Mouse (Mus musculus) lung, embryonic 14.5 days (tissue): ENCODE data around the gene Elf3. TPM values are rescaled to one million over a fixed set of nuclear protein-coding genes. Genes with fewer than 3 reads are reported as not detected.

Experiments used
- ATAC-seq: fragments of 200-750 bp; cut with Nextera tagmentation; 2 replicates; pipeline ENCODE4 v1.8.0; 2017; ENCODE audit warnings: mild to moderate bottlenecking, moderate TSS enrichment, moderate library complexity; ENCODE audit not compliant: insufficient read depth
- DNase-seq: peaks from one replicate; pipeline ENCODE4 v3.0.0-alpha.2; 2015
- H3K27ac ChIP-seq: fragments of 300-500 bp; sonication (generic); 2 replicates; pipeline ENCODE4 v1.5.1; 2014; ENCODE audit warnings: low read depth, mild to moderate bottlenecking, moderate library complexity
- H3K27me3 ChIP-seq: fragments of 300-500 bp; sonication (generic); 2 replicates; pipeline ENCODE4 v1.6.1; 2014; ENCODE audit warnings: low read length, control low read depth; ENCODE audit not compliant: insufficient read depth
- H3K36me3 ChIP-seq: fragments of 300-500 bp; sonication (generic); 2 replicates; pipeline ENCODE4 v1.6.1; 2014; ENCODE audit warnings: control low read depth; ENCODE audit not compliant: insufficient read depth
- H3K4me1 ChIP-seq: fragments of 300-500 bp; sonication (generic); 2 replicates; pipeline ENCODE4 v1.6.1; 2014; ENCODE audit warnings: antibody characterized with exemption, control low read depth; ENCODE audit not compliant: insufficient read depth
- H3K4me2 ChIP-seq: fragments of 300-500 bp; sonication (generic); 2 replicates; pipeline ENCODE4 v1.6.1; 2014; ENCODE audit warnings: mild to moderate bottlenecking
- H3K4me3 ChIP-seq: fragments of 300-500 bp; sonication (generic); 2 replicates; pipeline ENCODE4 v1.5.1; 2014; ENCODE audit warnings: low read depth, low read length
- H3K9ac ChIP-seq: fragments of 300-500 bp; sonication (generic); 2 replicates; pipeline ENCODE4 v1.6.1; 2014
- H3K9me3 ChIP-seq: fragments of 300-500 bp; sonication (generic); 2 replicates; pipeline ENCODE4 v1.6.1; 2016; ENCODE audit warnings: low read depth, low read length, control low read depth
- CTCF ChIP-seq: IDR thresholded peaks from 2 replicates; pipeline ENCODE4 v1.5.1; 2016; ENCODE audit warnings: antibody characterized with exemption, low read depth
- WGBS: fragments of 180-500 bp; shearing (Covaris S2); extraction: QIAGEN DNeasy Blood & Tissue Kit; methylation state at CpG from one replicate; pipeline ENCODE4 v1.1.7; 2014; 5-methylcytosine and 5-hydroxymethylcytosine counted together
- polyA plus RNA-seq: library from polyadenylated mRNA; unstranded; fragments of >200 nt; fragmentation: Nextera tagmentation; extraction: Ambion mirVana; gene quantifications from 2 replicates; pipeline ENCODE4 v1.2.1, GENCODE M21; 2014

The Elf3 gene
- 12.3 and 13.5 TPM in 2 replicates for polyA plus RNA-seq

DNA sequence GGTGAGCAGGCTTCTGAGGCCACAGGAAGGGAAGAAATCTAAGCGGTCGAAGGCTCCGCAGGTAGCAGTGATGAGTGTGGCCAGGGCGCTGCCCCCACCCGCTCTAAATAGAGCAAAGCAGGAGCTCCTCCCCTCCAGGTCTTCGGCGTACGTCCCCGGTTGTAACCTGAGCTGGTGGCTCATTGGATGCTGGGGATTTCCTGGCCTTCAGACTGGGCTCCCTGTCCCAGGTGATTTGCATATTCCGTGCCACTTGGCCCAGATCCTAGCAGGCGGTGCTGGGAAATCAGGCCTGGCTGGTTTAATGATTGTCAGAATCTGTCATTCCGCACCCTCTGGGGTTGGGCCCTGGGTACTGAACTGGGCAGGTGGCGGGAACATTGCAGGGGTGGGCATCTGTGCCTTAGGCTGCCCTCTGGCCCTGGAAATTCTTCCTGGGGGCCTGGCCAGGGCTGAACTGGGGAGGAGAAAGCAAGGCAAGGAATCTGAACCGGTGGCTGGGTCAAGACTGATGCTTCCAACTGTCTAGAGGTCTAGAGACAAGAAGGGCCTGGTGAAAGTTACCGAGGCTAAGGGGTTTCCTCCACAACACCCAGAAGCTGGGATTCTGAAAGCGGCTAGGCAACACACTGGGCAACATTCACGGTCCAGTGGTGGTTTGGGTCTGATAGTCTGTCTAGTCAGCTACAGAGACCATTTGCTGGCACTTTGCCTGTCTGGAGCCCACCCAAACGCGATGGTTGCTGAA lies at the start of gene Elf3:
Elf3 (minus strand) TSS at position 189 of the 748 bp plus-strand sequence.
- Histone ChIP-seq H3K36me3 (peaks cover 11% of the 10 kb centered on the region), H3K4me3 (peak within 1 kb of the TSS; percentile 29), H3K4me2 (peak within 1 kb of the TSS; percentile 66), H3K27ac (peak within 1 kb of the TSS; percentile 94), H3K27me3 (no peaks in the 10 kb centered on the region), H3K4me1 (peaks cover 7% of the 10 kb centered on the region; the same call in 1 of the 2 replicates), H3K9me3 (no peaks in the 10 kb centered on the region), H3K9ac (peak within 1 kb of the TSS; percentile 40)
- DNase-seq = peak; percentile 83
- WGBS = 9% methylated on average over 19 of the region's 19 CpGs
- peak; percentile 87 for ATAC-seq
- no peak for TF ChIP-seq CTCF

GRCm38 (mm10) chr1:135290908-135291307 lies 32.5 kb upstream of the Elf3 start:
- no peak for TF ChIP-seq CTCF
- Histone ChIP-seq H3K27ac (no peak overlapping the region), H3K4me3 (no peak overlapping the region), H3K4me2 (no peak overlapping the region), H3K4me1 (no peaks in the 10 kb centered on the region), H3K36me3 (peaks cover 11% of the 10 kb centered on the region; the same call in 1 of the 2 replicates), H3K9me3 (no peaks in the 10 kb centered on the region), H3K27me3 (no peaks in the 10 kb centered on the region), H3K9ac (no peak overlapping the region)
- DNase-seq (no peak), ATAC-seq (no peak)
- 74% methylated on average over 5 of the region's 5 CpGs for WGBS

- no peak overlapping the region for H3K9ac ChIP-seq
- H3K4me2 ChIP-seq = no peak overlapping the region
- 39% methylated on average over 2 of the region's 2 CpGs for WGBS
- no peak for TF ChIP-seq CTCF
- no peaks in the 10 kb centered on the region for H3K36me3 ChIP-seq
- DNase-seq (no peak), ATAC-seq (no peak)
- no peaks in the 10 kb centered on the region for H3K27me3 ChIP-seq
- H3K4me1 ChIP-seq = no peaks in the 10 kb centered on the region
- no peak overlapping the region for H3K4me3 ChIP-seq
- H3K27ac ChIP-seq = no peak overlapping the region
- no peaks in the 10 kb centered on the region for H3K9me3 ChIP-seq
Observed at GRCm38 (mm10) chr1:135286311-135286710, 27.9 kb upstream of the Elf3 start.

GRCm38 (mm10) chr1:135283826-135284291 lies 25.5 kb upstream of the Elf3 start, which contains the start of gene Rnpep:
Gene Rnpep, minus strand, starts transcription at chr1:135284084.
- Histone ChIP-seq H3K9ac (peak within 1 kb of the TSS; percentile 90), H3K27ac (peak within 1 kb of the TSS; percentile 91), H3K9me3 (no peaks in the 10 kb centered on the region), H3K27me3 (no peaks in the 10 kb centered on the region), H3K4me2 (peak within 1 kb of the TSS; percentile 73), H3K4me3 (peak within 1 kb of the TSS; percentile 77), H3K36me3 (peaks cover 5% of the 10 kb centered on the region; the same call in 1 of the 2 replicates), H3K4me1 (no peaks in the 10 kb centered on the region)
- WGBS = under 1% methylated on average over 39 of the region's 39 CpGs
- peak; percentile 91 for ATAC-seq
- peak; percentile 84 for DNase-seq
- TF ChIP-seq CTCF = no peak

DNA sequence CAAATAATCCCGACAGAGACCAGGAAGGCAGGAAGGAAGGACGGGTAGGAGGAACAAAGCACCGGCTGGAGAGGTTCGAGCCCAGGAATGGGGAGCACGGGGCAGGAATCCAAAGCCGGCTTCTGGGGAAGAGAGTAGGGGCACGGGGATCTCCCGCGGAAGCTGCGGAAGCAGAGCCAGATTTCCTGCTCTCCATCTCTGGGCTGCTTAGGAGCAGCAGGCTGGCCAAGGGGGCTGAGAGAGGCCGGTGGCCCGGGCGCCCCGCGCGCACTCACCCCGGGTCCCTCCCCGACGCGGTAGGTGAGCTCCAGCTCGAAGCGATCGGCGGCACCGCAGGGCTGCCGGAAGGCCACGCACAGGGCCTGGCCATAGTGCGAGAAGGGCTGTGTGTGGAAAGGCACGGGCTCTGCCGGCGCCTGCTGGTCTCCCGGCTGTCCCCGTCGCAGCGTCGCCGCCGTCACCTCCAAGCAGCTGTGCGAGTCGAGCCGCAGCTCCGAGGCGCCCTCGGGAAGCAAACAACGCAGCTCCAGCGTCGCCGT lies 25.0 kb upstream of the Elf3 start:
- DNase-seq (peak; percentile 67), ATAC-seq (peak; percentile 75)
- H3K27ac ChIP-seq = peak overlapping the region; percentile 91
- H3K27me3 ChIP-seq = no peaks in the 10 kb centered on the region
- H3K4me3 ChIP-seq = peak overlapping the region; percentile 77
- peak overlapping the region; percentile 73 for H3K4me2 ChIP-seq
- WGBS = under 1% methylated on average over 48 of the region's 48 CpGs
- no peak for TF ChIP-seq CTCF
- H3K9ac ChIP-seq = peak overlapping the region; percentile 90
- no peaks in the 10 kb centered on the region for H3K9me3 ChIP-seq
- H3K4me1 ChIP-seq = no peaks in the 10 kb centered on the region
- peaks cover 10% of the 10 kb centered on the region; the same call in 1 of the 2 replicates for H3K36me3 ChIP-seq

- ATAC-seq = peak; percentile 2; the same call in 1 of the 2 replicates
- Histone ChIP-seq H3K9ac (peak overlapping the region; percentile 90), H3K4me2 (peak overlapping the region; percentile 73), H3K4me1 (no peaks in the 10 kb centered on the region), H3K27me3 (no peaks in the 10 kb centered on the region), H3K27ac (peak overlapping the region; percentile 91), H3K36me3 (peaks cover 16% of the 10 kb centered on the region; the same call in 1 of the 2 replicates), H3K9me3 (no peaks in the 10 kb centered on the region), H3K4me3 (peak overlapping the region; percentile 77)
- 31% methylated on average over 13 of the region's 13 CpGs for WGBS
- TF ChIP-seq CTCF = no peak
- peak; percentile 34 for DNase-seq
Observed at GRCm38 (mm10) chr1:135282536-135283286, 24.3 kb upstream of the Elf3 start.
